Mouse (Mus musculus) thymus, adult 18-20 months (tissue): ENCODE measurements around the gene Podxl2.

Experiments
- DNase-seq, 2 experiments: peaks; one replicate each; pipeline ENCODE4 v3.0.0; 2022; ENCODE audit warnings: mixed read lengths in 2 of 2

The Podxl2 gene

DNA sequence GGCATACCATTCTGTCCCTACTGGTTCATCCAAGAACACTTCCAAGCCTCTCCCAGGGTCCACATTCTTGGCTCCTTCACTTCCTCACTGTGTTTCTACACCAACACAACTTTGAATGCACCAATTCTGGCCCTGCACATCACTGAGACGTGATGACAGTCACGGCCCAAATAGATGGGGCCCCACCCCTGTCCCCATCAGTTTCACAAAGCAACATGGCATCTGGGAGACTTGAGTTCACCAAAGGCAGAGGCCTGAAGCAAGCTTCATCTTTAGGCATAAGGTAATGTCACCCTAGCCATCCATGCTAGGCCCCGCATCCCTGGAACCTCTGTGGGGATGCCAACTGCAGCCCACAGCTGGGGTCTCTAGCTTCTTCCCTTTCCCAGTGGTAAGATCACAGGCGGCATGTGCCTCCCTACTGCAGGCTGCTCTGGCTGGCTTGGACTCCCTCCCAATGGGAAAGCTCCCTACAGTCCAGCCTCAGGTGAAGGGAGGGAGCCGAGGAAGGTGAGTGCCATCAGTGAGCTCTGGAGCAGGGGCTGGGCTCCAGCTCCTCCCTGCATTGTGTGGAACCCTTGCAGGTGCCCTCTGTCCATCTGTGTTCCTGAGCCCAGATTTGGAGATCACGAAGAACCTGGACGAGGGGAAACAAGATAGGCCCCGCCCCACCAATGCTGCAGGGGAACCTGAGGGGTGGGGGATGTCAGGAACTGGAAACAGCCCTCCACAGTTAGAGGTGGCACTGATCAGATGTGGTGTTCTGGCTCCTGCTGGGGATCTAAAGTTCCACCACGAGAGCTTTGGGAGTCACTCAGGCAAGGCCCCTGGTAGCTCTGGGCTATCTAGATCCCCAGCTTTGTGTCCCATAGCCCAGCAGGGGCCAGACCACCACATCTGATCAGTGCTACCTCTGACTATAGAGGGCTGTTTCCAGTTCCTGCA is 30.8 kb downstream of the Podxl2 start:
- no peak for DNase-seq

DNA sequence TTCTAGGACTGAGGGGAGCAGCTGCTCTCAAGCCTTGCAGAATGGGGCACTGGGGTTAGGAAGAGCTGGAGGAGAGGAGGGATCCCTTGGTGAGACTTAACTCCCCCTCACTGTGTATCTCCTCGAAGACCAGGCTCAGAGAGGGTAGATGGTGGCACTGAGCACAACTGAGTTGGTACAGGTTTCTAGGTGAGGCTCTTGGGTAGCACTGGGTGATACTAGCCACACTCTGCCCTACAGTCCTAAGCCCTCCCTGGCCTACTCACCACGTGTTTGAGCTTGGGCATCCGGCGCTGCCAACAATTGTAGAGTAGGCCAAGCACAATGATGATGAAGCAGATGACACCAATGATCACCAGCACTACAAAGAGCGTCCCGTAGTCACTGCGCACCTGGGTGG is 31.6 kb downstream of the Podxl2 start:
- no peak for DNase-seq

DNA sequence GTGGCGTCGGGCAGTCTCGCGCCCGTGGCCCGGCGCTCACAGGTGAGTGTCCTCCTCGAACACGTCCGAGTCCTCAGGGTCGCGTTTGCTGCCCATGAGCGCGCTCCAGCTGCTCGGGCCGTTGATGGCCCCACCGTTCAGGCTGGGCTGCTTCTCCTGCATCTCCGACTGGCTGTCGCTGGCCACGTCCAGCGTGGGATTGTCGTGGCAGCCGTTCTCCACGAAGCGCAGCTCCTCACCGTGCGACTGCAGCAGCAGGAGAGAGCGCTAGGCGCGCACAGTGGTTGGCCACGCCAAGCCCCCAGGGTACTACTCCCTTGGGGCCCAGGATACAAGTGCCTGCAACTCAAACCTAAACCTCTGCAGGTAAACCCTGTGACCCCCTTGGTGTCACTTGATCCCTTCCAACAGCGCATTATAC is 32.1 kb downstream of the Podxl2 start:
- DNase-seq = no peak

DNA sequence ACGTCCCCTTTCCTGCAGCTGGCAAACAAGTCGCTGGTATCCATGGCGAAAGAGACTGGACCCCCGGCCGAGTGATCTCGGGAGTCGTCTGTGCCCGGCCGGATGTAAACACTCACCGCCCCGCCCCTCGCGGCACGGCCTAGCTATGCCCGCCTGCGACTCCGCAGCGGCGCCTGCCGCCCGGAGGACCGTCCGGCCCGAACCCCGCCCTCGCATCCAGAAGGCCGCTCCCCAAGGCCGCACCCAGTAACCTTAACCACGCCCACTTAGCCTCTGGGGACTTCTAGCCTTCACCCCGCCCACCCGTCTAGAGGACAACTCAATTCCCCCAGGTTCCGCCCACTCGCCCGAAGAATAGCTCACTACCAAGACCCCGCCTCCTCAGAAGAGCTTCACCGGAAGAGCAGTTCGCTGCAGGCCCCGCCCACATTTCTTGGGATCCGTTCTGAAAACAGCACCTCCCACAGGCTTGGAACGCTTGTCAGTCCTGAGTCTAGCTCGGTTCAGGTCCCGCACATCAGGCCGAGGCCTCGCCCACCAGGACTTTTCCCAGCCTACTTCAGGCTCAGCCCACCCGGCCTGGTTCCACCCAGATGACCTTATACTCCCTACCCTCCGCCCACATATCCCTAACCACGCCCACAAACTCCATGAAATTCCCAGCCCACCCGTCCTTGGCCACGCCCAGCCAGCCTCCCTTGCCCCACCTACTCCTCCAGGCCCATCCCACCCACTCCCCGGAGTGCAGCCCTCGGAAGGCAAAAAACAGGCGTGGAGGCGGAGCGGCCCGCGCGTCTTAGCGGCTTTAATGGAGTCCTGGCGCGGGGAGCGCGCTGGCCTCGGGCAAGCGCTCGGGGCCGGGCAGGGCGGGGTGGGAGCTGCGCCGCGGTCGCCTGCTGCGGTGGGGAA is 32.8 kb downstream of the Podxl2 start, which contains the start of gene Abtb1:
Gene Abtb1, minus strand, starts transcription at position 204 of the 909 bp plus-strand sequence.
- DNase-seq = peak; percentile 97 to 99

DNA sequence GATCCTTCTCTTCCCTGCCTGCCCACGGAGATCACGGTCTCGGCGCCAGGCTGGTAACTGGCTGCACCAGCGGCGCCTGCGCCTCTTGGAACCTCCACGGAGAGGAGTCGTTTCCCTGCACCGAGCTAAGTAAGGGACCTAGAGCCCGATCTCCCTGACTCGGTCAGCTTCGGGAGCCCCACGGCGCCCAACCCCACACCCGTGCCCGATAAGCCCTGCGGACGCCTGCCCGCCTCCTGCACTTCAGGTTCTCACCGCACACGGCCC is 33.4 kb downstream of the Podxl2 start:
- DNase-seq = no peak

DNA sequence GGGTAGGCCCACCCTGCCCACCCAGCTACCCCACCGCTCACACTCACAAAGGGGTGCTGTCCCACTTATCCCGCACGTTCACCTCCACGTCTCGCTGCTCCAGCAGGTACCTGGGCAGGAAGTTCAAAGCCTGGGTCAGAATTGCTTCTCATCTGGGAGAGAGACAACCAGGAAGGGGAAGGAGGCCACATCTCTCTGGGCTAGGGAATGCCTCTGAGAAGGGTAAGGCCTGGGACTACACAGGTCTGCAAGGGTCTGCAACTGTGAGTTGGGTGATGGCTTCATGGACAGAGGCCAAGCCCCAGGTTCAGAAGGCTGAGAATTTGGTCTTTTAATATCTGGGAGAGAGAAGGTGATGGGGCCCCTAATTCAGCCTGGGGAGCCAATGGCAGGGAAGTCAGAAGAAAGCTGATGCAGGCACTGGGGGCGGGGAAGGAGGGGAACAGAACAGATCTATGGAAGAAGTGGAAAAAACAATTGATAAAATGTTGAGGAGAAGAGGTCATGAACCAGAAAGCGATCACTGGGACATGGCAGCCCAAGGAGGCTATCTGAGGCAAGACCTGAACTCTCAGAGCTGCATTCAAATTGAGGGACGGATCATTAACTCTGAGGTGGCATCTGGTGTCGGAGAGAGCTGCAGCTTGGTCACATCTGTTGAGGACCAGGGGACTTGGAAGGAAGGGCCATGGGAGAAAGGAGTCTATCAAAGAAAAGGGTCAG is 33.9 kb downstream of the Podxl2 start:
- DNase-seq = no peak

DNA sequence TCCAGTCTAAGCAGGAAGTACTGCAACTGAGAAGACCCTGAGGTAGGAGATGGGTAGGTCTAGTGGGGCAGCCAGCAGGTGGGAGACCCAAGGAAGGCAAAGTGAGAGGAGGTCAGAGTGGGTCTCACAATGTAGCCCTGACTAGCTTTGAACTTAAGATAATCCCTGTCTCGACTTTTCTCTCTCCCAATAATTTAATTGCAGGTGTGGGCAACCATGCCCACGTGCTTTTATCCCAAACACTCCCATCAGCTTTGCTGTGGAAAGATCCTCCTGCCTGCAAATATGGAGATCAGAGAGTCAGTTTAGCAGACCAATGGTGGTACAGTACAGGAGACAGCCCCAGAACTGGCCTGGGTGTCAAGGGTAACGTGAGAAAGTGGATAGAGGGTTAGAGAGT is 34.6 kb downstream of the Podxl2 start:
- no peak for DNase-seq

DNA sequence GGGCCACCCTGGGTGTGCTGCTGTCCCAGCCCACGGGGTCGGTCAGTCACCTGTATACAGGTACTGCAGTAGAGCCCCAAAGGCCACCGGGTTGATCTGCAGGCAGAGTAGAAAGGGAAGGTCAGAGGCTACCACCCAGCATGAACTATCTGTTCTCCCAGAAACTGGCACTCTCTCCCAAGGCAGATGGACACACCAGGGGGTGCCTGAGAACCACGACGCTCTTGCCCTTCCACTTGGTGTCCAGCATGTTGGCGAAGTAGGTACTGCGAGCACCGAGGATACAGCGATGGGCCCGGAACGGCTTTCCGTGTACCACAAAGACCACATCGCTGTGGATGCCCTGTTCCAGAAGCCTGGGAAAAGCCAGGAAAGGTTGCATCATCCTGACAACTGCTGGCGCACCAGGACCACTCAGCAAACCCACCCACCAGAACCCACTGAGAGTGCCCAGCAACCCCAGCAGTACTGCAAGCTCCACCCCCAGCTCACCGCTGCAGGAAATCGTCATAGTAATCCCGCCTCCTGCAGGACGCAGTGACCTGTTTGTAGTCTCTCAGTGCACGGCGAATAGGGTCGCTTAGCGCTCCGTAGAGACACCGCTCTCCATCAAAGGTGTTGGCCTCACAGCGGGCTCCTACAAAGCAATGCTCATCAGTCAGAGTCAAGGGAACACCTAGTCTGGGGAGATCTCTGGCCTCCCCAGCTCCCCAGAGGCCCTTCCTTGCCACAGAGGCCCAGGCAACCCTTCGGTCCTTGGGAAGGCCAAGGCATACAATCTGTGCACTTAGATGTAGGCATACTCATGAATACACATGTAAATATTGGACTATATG is 35.5 kb downstream of the Podxl2 start:
- DNase-seq = no peak

DNA sequence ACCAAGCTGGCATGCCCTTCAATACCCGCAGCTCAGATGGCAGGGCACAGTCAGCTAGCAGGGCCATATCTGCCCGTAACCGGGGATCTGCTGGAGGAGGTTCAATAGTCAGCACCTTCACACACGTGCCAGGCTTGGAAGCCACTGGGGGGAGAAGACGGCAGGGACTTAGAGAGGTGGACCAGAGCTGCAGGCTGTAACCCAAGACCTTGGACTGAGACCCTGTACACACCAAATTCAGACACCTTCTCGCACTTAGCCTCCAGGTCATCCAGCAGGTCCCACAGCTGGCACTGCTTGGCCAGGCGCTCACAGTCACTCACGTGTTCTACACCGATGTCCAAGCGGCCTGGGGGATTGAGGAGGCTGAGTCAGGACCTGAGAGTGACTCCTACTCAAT is 36.2 kb downstream of the Podxl2 start:
- DNase-seq = no peak

DNA sequence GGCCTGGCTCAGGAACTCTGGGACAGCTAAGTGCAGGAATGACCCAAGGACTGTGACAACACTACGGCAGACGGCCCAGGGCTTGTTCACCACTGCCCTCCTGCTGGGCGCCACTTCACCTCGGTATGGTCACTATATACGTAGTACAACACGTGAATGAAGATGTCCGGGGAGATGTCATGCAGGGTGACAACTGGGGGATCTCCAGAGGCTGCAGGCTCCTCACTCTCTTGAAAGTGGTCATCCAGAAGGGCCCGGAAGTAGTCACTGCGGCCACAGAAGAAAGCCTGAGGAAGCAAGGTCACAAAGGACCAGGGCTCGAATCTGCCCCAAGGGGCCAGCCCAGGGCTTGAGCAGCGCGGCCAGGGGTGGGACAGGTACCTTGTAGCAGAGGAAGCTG is 36.8 kb downstream of the Podxl2 start:
- no peak for DNase-seq

DNA sequence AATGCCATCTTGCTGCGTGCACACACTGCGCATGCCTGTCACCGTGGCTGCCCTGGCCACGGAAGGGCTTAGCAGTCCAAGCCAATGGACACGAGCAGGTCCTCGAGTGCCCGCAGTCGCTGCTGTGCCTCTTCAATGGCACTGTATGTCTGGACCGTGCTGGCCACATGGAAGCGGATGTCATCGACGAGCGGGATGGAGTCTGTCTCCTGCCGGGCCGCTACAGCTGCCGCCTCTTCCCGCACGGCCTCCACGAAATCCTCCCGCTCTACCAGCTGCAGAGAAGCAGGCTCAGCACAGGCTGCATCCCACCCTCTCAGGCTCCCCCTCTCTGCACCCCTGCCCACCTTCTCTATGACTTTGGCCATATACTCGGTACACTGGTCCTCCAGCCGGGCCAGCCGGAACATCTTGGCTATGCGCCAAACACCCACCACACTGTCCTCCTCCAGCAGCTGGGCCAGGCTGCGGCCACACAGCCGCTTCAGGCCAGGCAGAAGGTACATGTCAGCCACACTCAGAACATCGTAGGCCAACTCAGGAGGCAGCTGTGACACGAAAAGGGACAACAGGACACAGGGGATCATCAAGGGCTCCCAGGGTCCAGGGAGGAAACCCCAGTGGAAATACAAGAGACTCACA is 38.5 kb downstream of the Podxl2 start:
- DNase-seq = no peak

DNA sequence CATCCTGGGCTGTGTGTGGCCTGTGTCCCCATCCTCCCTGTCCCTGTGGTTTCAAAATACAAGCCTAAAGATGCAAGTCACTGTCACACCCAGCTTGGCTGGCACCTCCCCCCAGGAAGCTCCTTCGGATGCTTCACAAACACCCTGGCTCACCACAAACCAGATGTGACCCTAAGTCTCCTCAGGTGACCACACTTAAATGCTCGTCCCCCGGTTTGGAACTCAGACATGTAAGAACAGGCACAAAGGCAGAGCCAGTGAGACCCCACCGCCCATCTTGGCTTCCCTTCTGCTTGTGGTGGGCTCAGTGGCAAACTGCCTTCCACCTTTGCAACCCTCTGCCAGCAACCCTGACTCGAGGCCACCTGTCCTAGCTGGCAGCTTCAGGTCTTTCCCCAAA is 39.8 kb downstream of the Podxl2 start:
- no peak for DNase-seq

DNA sequence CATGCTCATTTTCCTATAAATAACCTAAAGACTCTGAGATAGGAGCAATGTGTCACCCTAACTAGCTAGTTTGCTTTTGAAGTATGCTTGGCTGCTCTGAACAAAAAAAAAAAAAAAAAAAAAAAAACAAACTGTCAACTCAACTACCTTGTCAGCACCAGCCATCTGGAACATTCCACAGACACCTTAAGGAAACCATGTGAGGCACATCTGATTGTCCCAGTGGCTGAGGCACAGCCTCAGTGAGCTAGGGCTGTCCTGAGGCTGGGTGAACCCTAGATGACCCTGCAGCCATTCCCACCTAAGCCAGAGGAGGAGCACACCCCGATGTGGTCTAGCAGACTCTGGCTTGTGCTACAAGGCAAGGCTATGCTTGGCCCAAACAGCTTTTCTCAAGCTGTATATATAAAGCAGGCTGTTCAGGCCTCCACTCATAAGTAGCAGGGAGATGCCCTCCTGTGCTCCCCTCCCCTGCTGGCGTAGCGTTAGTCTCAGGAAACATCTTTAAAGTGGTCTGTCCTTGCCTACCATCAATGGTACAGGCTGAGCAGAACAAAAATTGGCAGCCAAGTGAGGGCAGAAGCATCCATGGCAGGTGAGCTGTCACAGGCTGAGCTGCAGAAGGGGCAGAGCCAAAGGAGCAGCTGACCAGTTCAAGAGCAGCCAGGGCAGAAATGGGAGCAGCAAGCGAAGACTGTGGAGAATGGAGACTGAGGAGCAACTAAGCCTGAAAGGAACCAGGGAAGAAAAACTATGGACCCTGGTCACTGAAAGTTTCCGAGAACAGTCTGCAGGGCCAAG is 41.3 kb downstream of the Podxl2 start:
- DNase-seq = no peak

DNA sequence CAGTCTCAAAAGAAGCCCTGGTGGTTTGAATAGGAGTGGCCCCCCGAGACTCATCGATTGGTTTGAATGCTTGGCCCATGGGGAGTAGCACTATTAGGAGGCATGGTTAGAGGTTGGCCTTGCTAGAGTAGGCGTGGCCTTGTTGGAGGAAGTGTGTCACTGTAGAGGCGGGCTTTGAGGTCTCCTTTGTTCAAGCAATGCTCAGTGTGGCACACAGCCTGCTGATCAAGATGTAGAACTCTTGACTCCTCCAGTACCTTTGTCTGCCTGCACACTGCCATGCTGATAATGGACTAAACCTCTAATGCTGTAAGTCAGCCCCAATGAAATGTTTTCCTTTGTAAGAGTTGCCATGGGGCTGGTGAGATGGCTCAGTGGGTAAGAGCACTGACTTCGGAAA is 42.2 kb downstream of the Podxl2 start:
- DNase-seq = no peak

DNA sequence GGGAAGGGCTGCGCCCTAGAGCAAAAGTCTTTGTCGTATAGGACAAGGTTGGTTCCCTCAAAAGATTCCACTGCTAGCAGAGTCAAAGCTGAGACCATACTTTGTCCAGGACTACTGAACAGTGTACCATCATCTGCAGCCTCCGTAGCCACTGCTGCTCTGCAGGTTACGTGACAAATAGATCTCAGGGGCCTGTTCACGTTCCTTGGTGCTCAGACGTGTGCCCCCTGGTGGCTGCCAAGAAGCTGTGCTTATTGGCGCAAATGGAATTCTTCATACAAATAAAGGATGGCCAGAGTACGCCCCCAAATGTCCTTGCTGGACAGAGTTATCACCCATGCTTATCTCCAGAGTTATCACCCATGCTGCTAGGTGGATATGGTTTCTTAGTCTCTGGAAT is 43.4 kb downstream of the Podxl2 start:
- DNase-seq = no peak

DNA sequence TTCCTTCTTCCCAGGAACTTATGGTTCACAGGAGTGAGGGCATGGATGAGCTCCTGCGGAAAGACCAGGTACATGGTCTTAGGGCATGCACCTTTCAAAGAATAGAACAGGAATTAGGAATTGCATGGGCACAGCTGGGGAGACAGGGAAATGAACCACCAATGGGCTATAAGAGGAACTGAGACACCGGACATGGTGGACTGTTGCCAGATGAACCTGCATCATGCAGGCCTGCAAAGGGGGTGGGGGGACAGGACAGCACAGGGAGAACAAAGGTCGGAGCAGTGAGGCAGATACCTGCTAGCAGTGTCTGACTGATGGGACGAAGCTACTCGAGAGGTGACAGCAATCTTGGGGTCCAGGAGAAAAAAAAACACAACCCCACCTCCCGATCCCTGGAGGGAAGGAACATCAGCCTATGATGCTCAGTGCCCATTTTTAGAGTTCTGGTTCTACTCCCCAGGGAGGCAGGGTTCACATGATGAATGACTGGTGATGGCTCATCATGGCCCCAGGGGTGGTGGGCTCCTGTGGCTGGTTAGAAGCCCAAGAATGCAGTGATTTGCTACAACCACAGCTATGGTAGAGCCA is 44.6 kb downstream of the Podxl2 start:
- DNase-seq = no peak

DNA sequence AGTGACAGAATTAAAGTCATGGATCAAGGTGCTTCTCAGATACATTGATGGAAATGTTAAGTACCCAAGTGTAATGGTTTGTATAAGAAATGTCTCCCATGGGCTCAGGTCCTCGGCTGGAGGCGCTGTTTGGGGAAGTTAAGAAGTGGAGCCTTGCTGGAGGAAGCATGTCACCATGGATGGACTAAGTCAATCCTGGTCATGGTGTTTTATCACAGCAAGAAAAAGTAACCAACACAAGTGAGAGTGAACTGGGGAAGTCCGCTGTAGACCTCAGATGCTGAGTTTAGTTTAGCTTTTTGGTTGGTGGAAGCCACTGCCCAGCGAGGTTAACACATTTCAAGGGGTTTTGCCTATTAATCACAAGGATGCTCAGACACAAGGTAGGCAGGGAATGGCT is 45.3 kb downstream of the Podxl2 start:
- DNase-seq = no peak

DNA sequence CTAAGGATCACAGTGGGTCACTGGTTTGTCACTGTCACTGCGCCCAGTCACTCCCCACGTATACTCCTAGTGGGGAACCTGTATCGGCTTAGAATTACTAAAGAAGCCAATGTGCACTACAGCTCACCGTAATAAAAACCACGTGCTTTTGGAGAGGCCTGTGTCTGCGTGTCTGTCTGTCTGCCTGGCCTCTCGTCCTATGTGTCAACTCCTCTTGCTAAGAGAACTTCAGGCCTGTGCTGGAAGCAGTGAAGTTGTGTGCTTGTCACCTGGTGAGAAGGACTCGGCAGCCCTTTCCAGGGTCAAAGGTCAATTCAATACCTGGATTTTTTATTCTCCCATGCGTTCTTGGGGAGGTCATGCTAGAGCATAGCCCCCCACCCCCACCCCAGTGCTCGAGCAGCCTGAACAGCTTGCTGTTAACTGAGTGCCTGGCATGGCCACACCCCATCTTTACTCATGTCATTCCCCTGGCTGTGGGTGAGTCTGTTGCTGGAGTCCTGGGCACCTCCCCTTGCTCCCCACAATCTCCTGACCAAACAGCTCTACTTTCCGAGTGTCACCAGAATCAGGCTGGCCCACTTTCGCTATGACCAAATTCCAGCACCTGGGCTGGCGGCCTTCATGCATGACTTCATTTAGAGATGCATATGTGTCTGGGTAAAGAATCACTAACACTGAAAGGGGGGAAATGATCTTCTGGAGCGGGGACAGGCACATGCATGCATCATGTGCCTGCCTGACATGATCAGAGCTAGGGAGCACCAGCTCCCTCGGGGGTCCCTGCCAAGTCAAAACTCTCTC is 46.4 kb downstream of the Podxl2 start:
- DNase-seq = no peak

DNA sequence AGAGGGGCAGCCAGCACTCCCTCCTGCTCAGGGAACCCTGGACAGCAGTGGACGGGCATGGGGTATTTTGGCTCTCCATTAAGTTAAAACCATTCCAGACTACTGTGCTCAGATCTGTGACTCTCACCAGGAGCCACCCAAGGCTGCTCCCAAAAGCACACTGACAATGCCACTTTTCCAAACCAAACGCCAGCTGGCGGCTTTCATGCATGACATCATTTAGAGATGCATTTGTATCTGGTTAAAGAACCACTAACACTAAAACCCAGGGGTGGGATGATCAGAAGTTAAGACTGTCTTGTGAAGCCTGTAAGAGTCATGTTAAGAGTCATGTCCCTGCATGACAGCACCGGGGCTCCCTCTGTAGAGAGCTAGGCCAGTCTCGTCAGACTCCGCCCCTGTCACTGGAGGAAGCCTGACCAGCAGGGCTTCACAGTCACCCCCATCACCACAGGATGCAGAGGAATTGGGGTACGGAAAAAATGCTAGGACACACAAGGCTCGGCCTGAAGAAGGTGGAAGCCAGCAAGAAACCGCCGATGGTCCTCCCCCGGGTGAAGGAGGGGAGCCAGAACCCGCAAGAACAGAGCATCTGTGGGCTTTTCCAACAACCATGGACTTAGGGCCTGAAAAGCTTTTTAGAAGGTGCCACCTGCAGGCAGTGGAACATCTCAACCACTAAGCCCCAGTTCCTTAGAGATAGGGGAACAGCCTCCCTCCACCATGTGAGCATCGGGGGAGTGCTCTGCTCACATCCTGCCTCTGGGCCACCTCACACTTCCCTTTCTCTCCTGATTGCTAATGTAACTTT is 47.2 kb downstream of the Podxl2 start:
- no peak for DNase-seq
